Mouse (Mus musculus) testis, adult 2 months (tissue): Measurements from ENCODE around the gene Gabrg2. TPM values are rescaled to one million over a fixed set of nuclear protein-coding genes. Genes with fewer than 3 reads are reported as not detected.

Experiments
- H3K27ac ChIP-seq: fragments of 200-500 bp; 2 replicates; pipeline ENCODE4 v1.5.1; 2012; ENCODE audit warnings: low read depth, low read length; ENCODE audit not compliant: control insufficient read depth, insufficient read depth
- H3K27me3 ChIP-seq: fragments of 200-500 bp; 2 replicates; pipeline ENCODE4 v1.6.1; 2012; ENCODE audit warnings: mild to moderate bottlenecking, low read length, moderate library complexity; ENCODE audit not compliant: control insufficient read depth, insufficient read depth
- H3K36me3 ChIP-seq: fragments of 200-500 bp; 2 replicates; pipeline ENCODE4 v1.6.1; 2012; ENCODE audit warnings: mild to moderate bottlenecking, low read length; ENCODE audit not compliant: control insufficient read depth, insufficient read depth
- H3K4me1 ChIP-seq: fragments of 200-500 bp; 2 replicates; pipeline ENCODE4 v1.6.1; 2012; ENCODE audit warnings: low read length; ENCODE audit not compliant: control insufficient read depth, insufficient read depth
- H3K4me3 ChIP-seq: fragments of 200-500 bp; 2 replicates; pipeline ENCODE4 v1.5.1; 2012; ENCODE audit warnings: low read depth, mild to moderate bottlenecking, low read length, moderate library complexity, mixed read lengths; ENCODE audit not compliant: control insufficient read depth
- CTCF ChIP-seq: fragments of 200-500 bp; IDR thresholded peaks from 2 replicates; pipeline ENCODE4 v1.5.1; 2012; ENCODE audit warnings: low read depth, mild to moderate bottlenecking, inconsistent platforms, low read length, moderate library complexity; ENCODE audit not compliant: control insufficient read depth, insufficient read depth, insufficient replicate concordance
- POLR2A ChIP-seq: fragments of 200-500 bp; IDR thresholded peaks from 2 replicates; pipeline ENCODE4 v1.6.1; 2012; ENCODE audit warnings: low read depth, mild to moderate bottlenecking, inconsistent platforms, low read length, moderate library complexity; ENCODE audit not compliant: control insufficient read depth
- polyA plus RNA-seq: library from polyadenylated mRNA; depleted of rRNA; stranded (reverse); fragments of >200 nt; gene quantifications from 2 replicates; pipeline ENCODE4 v1.2.3, GENCODE M21; 2012; rRNA removed

Gene Gabrg2
- polyA plus RNA-seq, result not detected in 2 replicates

GRCm38 (mm10) chr11:42000190-42001098 is at the start of gene Gabrg2:
Gene Gabrg2, minus strand, starts transcription at chr11:42000857.
- no peak within 1 kb of the TSS for H3K4me3 ChIP-seq
- TF ChIP-seq CTCF (no peak), POLR2A (no peak)
- no peaks in the 10 kb centered on the region for H3K36me3 ChIP-seq
- no peaks in the 10 kb centered on the region for H3K4me1 ChIP-seq
- H3K27me3 ChIP-seq, result no peaks in the 10 kb centered on the region
- H3K27ac ChIP-seq, result no peak within 1 kb of the TSS

DNA sequence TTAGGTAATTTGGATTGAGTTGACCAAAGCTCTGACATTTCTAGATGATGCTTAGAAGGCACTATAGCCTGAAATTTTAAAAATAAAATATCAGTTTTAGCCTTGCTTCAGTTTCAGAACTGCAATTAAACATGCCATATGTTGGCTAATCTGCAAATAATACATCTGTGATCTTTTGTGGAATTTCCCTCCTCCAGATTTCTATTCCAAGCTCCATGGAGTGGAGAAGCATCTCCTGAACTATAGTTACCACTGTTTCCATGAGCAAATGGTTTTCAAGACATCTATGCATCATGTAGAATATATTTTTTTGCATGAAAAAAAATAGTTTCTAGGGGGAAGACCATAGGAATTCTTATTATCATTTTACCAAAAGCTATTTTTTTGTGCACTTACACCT is 47.5 kb upstream of the Gabrg2 start:
- Histone ChIP-seq H3K36me3 (no peaks in the 10 kb centered on the region), H3K27me3 (no peaks in the 10 kb centered on the region), H3K4me3 (no peak overlapping the region), H3K27ac (no peak overlapping the region), H3K4me1 (no peaks in the 10 kb centered on the region)
- TF ChIP-seq CTCF (no peak), POLR2A (no peak)

DNA sequence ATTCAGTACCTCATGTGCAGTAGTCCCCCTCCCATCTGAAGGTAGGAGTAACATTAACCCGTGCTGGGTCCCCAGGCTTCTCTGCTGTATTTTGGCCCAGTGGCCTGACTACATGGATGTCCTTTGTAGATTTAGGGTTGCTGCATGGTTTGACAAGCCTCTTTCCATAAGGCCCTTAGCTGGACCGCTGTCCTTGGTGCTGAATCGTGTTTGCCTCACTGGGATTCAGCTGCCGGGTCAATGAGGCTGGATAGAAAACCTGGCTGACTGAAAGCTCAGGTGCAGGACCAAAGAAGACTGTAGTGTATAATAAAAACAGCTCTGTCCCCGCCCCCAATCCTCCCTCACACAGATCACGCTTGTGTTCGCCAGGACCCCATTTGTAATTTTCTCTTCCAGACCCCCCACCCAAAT is 1.2 kb downstream of the Gabrg2 start:
- Histone ChIP-seq H3K36me3 (no peaks in the 10 kb centered on the region), H3K4me3 (no peak overlapping the region), H3K4me1 (no peaks in the 10 kb centered on the region), H3K27ac (no peak overlapping the region), H3K27me3 (no peaks in the 10 kb centered on the region)
- TF ChIP-seq POLR2A (no peak), CTCF (no peak)

DNA sequence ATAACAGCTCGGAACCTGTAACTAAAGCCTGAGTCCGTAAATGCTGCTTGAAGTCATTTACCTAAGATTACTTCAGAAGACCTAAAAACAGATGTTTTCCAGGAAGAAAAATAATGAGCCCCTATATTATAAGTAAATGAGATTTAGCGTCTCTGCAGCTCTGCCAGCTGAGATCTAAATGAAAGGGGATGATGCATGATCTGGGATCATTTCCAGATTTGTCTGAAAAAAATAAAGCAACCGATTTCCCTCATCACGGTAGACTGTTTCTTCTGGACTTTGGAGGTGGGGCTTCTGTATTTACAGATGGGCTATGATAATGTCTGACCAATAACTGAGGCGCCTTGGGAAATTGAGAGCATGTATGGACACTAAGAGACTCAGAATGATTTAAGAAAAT is 20.5 kb downstream of the Gabrg2 start:
- H3K36me3 ChIP-seq, result no peaks in the 10 kb centered on the region
- TF ChIP-seq POLR2A, result no peak
- no peak for TF ChIP-seq CTCF
- no peak overlapping the region for H3K27ac ChIP-seq
- no peak overlapping the region for H3K4me3 ChIP-seq
- H3K4me1 ChIP-seq, result no peaks in the 10 kb centered on the region
- H3K27me3 ChIP-seq, result no peaks in the 10 kb centered on the region

GRCm38 (mm10) chr11:41968595-41968994 is 32.1 kb downstream of the Gabrg2 start:
- no peak overlapping the region for H3K4me3 ChIP-seq
- H3K27ac ChIP-seq, result no peak overlapping the region
- TF ChIP-seq POLR2A, result no peak
- TF ChIP-seq CTCF, result no peak
- no peaks in the 10 kb centered on the region for H3K36me3 ChIP-seq
- no peaks in the 10 kb centered on the region for H3K4me1 ChIP-seq
- H3K27me3 ChIP-seq, result no peaks in the 10 kb centered on the region

GRCm38 (mm10) chr11:41962706-41963105 is 38.0 kb downstream of the Gabrg2 start:
- no peaks in the 10 kb centered on the region for H3K27me3 ChIP-seq
- H3K36me3 ChIP-seq, result no peaks in the 10 kb centered on the region
- H3K4me3 ChIP-seq, result no peak overlapping the region
- H3K4me1 ChIP-seq, result no peaks in the 10 kb centered on the region
- TF ChIP-seq POLR2A (no peak), CTCF (no peak)
- H3K27ac ChIP-seq, result no peak overlapping the region

GRCm38 (mm10) chr11:41953550-41953949 is 47.1 kb downstream of the Gabrg2 start:
- H3K36me3 ChIP-seq, result no peaks in the 10 kb centered on the region
- H3K4me1 ChIP-seq, result no peaks in the 10 kb centered on the region
- no peak for TF ChIP-seq CTCF
- TF ChIP-seq POLR2A, result no peak
- no peaks in the 10 kb centered on the region for H3K27me3 ChIP-seq
- no peak overlapping the region for H3K4me3 ChIP-seq
- no peak overlapping the region for H3K27ac ChIP-seq

DNA sequence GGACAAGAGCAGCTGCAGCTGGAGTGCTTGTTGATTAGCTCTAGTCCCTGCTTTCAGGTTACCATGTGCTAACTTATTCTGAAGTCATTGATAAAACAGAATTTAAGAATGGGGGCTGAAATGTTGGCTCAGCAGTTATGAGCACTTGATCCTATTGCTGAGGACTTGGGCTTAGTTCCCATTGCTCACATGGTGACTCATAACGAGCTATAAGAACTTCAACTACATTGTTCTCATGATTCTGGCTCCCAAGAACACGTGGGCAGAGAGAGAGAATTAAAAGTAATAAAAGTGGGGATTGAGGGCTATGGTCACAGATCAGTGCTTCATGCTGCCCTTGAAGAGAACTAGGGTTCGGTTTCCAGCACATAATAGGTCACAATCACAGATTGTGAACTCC is 48.8 kb downstream of the Gabrg2 start:
- no peaks in the 10 kb centered on the region for H3K27me3 ChIP-seq
- no peak overlapping the region for H3K27ac ChIP-seq
- no peaks in the 10 kb centered on the region for H3K36me3 ChIP-seq
- H3K4me3 ChIP-seq, result no peak overlapping the region
- H3K4me1 ChIP-seq, result no peaks in the 10 kb centered on the region
- TF ChIP-seq POLR2A, result no peak
- no peak for TF ChIP-seq CTCF
